Mouse (Mus musculus): ENCODE results near the gene Ftl1-ps1.

The Ftl1-ps1 gene

GRCm38 (mm10) chr13:74399298-74399839 is at the start of gene Ftl1-ps1:
Ftl1-ps1 (plus strand) TSS chr13:74399694.
- DNase-seq (ENCODE audit: low spot score in 2 of 2), result no peak

GRCm38 (mm10) chr13:74350435-74350906 is 49.0 kb upstream of the Ftl1-ps1 start:
- no peak for DNase-seq (ENCODE audit: low spot score in 2 of 2)

GRCm38 (mm10) chr13:74356491-74356890 is 43.0 kb upstream of the Ftl1-ps1 start:
- DNase-seq (ENCODE audit: low spot score in 2 of 2), result peak in 1 of 2 experiments; percentile 20

DNA sequence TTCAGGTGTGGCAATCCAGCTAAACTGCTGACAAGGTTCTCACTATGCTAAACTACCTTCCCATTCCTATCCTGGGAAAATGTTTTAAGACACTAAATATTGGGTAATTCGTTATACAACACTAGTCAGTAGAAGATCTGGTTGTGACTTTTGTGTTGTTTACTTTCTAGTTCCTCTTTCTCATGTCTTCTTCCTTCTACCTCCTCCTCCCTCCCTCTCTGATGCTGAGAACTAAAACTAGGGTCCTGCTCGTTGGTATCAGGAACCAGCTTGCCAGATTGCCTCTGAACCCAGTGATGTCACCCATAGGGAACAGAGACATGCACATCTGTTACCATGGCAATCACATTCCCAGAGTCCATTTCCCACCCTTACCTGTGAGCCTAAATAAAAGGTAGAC is 37.3 kb upstream of the Ftl1-ps1 start:
- no peak for DNase-seq (ENCODE audit: low spot score in 2 of 2)

DNA sequence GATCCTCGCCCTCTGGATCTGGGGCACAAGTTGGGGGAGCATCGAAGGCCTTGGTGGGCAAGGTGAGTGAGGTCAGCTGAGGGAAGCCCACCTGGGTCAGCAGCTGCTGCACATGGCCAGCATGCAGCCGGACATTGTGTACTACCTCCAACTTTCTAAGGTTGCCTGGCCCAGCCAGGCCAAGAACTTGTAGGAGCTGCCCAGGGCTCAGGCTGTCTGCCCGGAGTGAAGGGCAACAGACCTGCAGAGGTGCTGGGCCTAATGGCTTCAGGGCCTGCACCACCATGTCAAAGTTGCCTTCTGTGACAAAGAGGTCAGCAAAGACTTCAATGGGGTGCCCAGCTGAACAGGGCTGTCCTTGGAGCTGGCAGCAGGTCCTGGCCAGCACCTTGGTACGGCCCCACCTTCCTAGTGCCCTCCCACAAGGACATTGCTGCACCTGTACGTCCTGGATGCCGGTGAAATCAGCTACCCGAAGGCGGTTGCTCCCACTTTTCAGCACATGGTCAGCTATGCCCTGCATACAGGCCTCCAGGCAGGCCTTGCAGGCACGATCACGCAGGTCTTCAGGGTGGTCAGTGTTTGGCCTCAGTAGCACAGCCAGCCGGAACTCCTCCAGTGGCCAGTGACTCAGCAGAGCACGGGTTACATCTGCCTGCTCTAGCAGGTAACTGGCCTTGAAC is 36.2 kb upstream of the Ftl1-ps1 start:
- no peak for DNase-seq (ENCODE audit: low spot score in 2 of 2)

DNA sequence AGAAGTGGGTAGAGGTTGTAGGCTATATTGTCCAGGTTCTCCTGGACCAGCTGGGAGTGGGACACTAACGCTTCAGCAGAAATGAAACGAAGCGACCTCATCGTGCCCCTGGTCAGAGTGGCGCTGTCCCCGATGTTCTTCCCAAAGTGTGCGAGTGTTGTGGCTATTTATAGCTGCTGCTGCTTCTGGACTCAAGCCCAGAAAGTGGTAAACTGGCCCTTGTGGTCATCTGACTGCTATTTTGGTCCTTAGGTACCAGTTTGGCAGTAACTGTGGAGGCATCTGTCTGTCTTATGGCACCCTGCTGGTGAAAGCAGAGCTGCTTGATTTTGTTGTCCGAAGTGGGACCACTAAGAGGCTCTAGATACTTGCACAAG is 35.6 kb upstream of the Ftl1-ps1 start, which contains the start of gene Lrrc14b:
TSS of gene Lrrc14b (minus strand) at position 147 of the 377 bp plus-strand sequence.
- no peak for DNase-seq (ENCODE audit: low spot score in 2 of 2)

GRCm38 (mm10) chr13:74381533-74382276 is 17.8 kb upstream of the Ftl1-ps1 start:
- DNase-seq (ENCODE audit: low spot score in 2 of 2), result no peak

DNA sequence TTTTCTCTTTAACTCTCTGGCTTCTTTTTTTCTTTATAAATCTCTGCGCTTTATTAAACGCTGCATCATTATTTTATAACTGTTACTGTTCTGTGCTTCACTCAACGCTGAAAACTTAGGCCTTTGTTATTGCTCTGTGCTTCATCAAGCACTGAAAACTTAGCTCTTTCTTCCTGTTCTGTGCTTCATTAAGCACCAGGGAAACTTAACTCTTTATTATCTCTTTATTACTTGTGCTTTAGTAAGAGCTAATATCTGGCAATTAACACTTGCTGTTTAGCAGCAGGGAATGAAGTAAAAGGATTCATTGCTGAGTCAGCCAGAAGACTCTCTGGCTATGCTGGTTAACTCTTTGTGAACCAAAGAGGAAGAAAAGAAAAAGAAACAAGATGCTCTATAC is 17.2 kb upstream of the Ftl1-ps1 start:
- no peak for DNase-seq (ENCODE audit: low spot score in 2 of 2)

DNA sequence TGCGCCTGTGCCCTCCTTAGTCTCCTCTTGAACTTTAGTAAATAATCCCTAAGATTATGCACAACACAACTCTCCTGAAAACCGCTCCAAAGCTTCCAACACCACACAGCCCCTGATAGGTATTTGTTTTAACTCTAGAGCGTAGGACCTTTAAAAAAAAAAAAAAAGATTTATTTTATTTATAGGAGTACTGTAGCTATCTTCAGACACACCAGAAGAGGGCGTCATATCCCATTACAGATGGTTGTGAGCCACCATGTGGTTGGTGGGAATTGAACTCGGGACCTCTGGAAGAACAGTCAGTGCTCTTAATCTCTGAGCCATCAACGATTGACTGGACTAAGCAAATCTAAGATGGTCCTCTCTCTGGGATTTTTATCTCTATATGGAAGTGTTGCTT is 9.8 kb upstream of the Ftl1-ps1 start:
- no peak for DNase-seq (ENCODE audit: low spot score in 2 of 2)

GRCm38 (mm10) chr13:74390371-74390990 is 9.0 kb upstream of the Ftl1-ps1 start, which contains the start of gene Zfp72:
Zfp72 (minus strand) TSS chr13:74390836.
- peak; percentile 84 to 89 for DNase-seq (ENCODE audit: low spot score in 2 of 2)

- DNase-seq (ENCODE audit: low spot score in 2 of 2), result no peak
Observed at GRCm38 (mm10) chr13:74391156-74391555, 8.3 kb upstream of the Ftl1-ps1 start.

GRCm38 (mm10) chr13:74439895-74440294 is 40.4 kb downstream of the Ftl1-ps1 start:
- DNase-seq (ENCODE audit: low spot score in 2 of 2), result no peak
